Mouse (Mus musculus): ENCODE results near the gene Ano8. TPM values are rescaled to one million over a fixed set of nuclear protein-coding genes. Genes with fewer than 3 reads are reported as not detected.
"Not testable (repeated sequence)": the region's sequence is repeated elsewhere in the genome, so short reads cannot be mapped to it uniquely, and the experiment has no call there.

Gene Ano8
- 7.7 and 9.4 TPM in 2 replicates for polyA plus RNA-seq (2014; fragmentation: Nextera tagmentation; extraction: Ambion mirVana)

DNA sequence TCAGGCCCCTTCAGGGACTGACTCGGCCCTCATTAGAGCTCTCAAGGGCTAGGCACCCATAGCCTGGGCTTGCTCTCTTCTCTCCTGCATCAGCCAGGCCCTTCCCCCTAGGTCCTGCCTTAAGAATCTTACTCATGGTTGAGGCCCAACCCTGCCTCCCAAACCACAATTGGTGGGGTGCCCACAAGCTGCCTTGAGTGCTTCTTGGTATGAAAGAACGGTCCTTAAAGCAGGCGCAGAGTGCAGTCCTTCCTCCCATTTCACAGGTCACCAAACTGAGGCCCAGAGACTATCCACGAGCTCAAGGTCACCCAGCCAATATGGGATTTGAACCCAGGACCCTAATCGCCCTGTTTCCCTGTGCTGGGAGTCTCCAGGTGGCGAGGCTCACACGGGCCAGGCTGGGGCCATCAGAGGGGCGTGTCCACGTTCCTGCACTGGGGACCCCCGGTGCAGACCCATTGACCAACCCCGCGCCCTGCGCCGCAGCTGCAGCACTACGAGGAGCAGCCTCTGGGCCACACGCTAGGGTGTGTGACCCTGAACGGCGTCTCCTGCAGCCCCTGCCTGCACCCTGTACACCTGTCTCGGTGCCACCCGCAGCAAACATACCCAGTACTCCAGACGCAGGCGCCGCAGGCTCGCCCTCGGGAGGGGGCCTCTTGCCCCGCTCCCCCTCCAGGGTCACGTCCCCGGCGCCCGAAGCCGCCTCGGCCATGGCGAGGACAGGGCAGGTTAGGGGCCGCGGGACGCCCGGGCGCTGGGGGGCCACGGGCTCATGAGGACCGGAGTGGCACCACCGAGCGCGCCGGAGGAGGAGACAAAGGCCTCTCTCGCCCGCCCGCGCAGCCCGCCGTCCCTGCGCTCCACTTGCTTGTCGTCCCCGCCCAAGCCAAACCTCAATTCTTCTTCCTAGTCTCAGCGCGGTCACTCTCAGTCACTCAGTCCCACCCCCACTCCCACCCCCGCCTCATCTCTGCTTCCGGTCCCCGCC lies at the start of gene Ano8:
TSS of gene Ano8 (minus strand) at position 822 of the 994 bp plus-strand sequence.
- Histone ChIP-seq H3K4me2 (ENCODE audit: low read length) (peak within 1 kb of the TSS; percentile 80), H3K9ac (replicated peaks; ENCODE audit: low read length) (peak within 1 kb of the TSS; percentile 98), H3K27ac (replicated peaks; ENCODE audit: low read depth, low read length) (peak within 1 kb of the TSS; percentile 85), H3K4me1 (ENCODE audit: control insufficient read depth, insufficient read depth, low read length) (peaks cover 30% of the 10 kb centered on the region), H3K4me3 (replicated peaks; ENCODE audit: low read depth, low read length) (peak within 1 kb of the TSS; percentile 94), H3K36me3 (ENCODE audit: control insufficient read depth, insufficient read depth, low read length) (peaks cover 40% of the 10 kb centered on the region), H3K27me3 (ENCODE audit: control insufficient read depth, insufficient read depth, low read length) (no peaks in the 10 kb centered on the region), H3K9me3 (ENCODE audit: control insufficient read depth, low read length) (no peaks in the 10 kb centered on the region)
- ATAC-seq (ENCODE audit: low FRiP score, low TSS enrichment) (peak; percentile 77), DNase-seq (peak; percentile 93)
- 5% methylated on average over 58 of the region's 58 CpGs for WGBS

DNA sequence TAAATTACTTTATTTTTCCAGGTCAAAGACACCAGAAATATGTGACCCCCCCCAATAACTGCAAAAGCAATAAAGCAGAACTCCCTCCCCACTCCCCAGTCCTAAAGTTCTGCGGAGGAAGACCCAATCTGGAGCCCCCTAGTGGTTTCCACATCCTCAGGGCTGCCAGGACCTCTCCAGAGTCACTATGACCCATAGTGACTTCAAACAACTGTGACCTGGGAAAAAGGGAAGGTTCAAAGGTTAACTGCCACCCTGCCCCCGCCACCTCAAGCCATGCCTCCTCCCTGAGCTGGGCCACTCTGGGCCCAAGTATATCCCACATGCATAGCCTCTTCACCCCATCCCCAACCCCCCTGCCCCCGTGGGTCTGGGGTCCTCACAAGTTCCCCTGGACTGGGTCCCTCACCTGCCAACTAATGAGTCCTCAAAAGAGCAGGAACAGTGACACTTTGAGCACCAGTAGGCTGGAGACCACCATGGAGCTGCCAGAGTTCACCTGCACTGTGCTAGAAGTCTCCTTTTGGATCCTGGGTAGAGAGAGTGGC lies 48.6 kb upstream of the Ano8 start:
- no peaks in the 10 kb centered on the region for H3K36me3 ChIP-seq (ENCODE audit: control insufficient read depth, insufficient read depth, low read length)
- no peak overlapping the region for H3K4me2 ChIP-seq (ENCODE audit: low read length)
- ATAC-seq (ENCODE audit: low FRiP score, low TSS enrichment), result no peak
- H3K4me1 ChIP-seq (ENCODE audit: control insufficient read depth, insufficient read depth, low read length), result no peaks in the 10 kb centered on the region
- 46% methylated on average over 3 of the region's 3 CpGs for WGBS
- H3K9ac ChIP-seq (replicated peaks; ENCODE audit: low read length), result no peak overlapping the region
- H3K27ac ChIP-seq (replicated peaks; ENCODE audit: low read depth, low read length), result no peak overlapping the region
- no peak for DNase-seq
- no peak overlapping the region for H3K4me3 ChIP-seq (replicated peaks; ENCODE audit: low read depth, low read length)
- no peaks in the 10 kb centered on the region for H3K9me3 ChIP-seq (ENCODE audit: control insufficient read depth, low read length)
- peaks cover 15% of the 10 kb centered on the region for H3K27me3 ChIP-seq (ENCODE audit: control insufficient read depth, insufficient read depth, low read length)

DNA sequence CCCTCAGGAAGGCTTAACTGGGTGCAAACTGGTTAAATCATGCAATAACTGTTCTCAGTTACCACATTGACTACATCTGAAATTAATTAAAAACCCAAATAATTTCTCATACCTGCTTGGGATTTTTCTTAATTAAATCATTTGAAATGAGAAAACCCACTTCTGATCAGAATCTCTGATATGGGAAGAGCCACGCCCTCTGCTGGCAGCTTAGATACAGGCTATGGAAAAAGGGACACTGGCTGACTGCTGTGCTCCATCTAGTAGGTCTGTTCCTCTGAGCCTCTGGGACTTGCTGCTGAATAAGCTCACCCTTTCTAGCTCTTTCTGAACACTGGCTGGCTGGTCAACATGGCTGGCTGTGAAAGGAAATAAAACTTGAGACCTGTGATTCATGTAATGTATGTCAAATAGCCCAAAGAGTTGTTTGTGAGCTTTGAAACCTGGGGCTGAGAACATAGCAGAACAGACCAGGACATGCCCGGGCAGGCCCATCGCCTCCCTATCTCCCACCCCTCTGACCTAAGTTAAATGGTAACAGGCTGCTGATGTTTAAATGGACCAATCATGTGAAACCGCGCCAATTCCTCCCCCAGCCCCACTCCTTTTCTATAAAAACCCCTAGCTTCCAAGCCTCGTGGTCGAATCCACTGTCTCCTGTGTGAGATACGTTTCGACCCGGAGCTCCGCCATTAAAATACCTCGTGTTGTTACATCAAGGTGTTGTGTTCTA lies 45.1 kb upstream of the Ano8 start:
- H3K36me3 ChIP-seq (ENCODE audit: control insufficient read depth, insufficient read depth, low read length); H3K9ac ChIP-seq (replicated peaks; ENCODE audit: low read length); H3K4me2 ChIP-seq (ENCODE audit: low read length); H3K4me1 ChIP-seq (ENCODE audit: control insufficient read depth, insufficient read depth, low read length); H3K27ac ChIP-seq (replicated peaks; ENCODE audit: low read depth, low read length); H3K4me3 ChIP-seq (replicated peaks; ENCODE audit: low read depth, low read length); ATAC-seq (ENCODE audit: low FRiP score, low TSS enrichment); H3K9me3 ChIP-seq (ENCODE audit: control insufficient read depth, low read length): not testable (repeated sequence)
- DNase-seq, result peak; percentile 61
- 78% methylated on average over 5 of the region's 12 CpGs for WGBS
- H3K27me3 ChIP-seq (ENCODE audit: control insufficient read depth, insufficient read depth, low read length), result peaks cover 13% of the 10 kb centered on the region

DNA sequence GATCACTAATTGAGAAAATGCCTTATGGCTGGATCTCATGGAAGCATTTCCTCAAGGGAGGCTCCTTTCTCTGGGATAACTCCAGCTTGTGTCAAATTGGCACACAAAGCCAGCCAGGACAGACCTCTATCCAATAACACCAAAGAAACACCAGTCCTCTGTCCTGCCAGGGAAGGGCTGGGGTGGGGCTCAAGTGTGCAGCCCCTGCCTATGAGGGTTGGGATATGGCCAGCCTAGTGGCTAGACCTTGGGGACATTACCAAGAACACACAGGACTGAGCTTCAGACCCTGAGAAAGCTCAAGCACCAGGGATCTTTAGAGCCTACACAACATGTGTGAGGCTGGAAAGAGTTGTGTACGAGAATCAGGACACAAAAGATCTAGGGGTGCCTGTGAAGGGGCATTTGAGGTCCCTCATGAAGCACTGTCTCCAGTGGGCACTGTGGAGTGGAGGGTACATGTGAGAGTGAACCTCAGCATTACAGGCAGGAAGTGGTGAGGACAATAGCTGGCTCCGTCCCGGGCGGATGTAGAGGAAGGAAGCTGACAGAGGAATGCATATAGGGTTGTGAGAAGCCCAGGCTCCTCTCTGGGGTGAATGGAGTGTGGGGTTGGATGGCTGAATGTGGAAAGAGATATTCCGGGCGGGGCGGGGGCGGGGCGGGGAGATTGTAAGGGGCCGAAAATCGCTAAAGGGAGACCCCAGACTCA lies 42.8 kb upstream of the Ano8 start:
- H3K9ac ChIP-seq (replicated peaks; ENCODE audit: low read length), result no peak overlapping the region
- H3K4me1 ChIP-seq (ENCODE audit: control insufficient read depth, insufficient read depth, low read length), result no peaks in the 10 kb centered on the region
- H3K27ac ChIP-seq (replicated peaks; ENCODE audit: low read depth, low read length), result 0 out of 2 replicates have a peak overlapping the region, but pooled peaks have one; percentile 28
- no peak for ATAC-seq (ENCODE audit: low FRiP score, low TSS enrichment)
- WGBS, result 87% methylated on average over 11 of the region's 11 CpGs
- H3K4me3 ChIP-seq (replicated peaks; ENCODE audit: low read depth, low read length), result no peak overlapping the region
- no peaks in the 10 kb centered on the region for H3K36me3 ChIP-seq (ENCODE audit: control insufficient read depth, insufficient read depth, low read length)
- H3K4me2 ChIP-seq (ENCODE audit: low read length), result no peak overlapping the region
- H3K9me3 ChIP-seq (ENCODE audit: control insufficient read depth, low read length), result no peaks in the 10 kb centered on the region
- H3K27me3 ChIP-seq (ENCODE audit: control insufficient read depth, insufficient read depth, low read length), result peaks cover 25% of the 10 kb centered on the region
- DNase-seq, result no peak

DNA sequence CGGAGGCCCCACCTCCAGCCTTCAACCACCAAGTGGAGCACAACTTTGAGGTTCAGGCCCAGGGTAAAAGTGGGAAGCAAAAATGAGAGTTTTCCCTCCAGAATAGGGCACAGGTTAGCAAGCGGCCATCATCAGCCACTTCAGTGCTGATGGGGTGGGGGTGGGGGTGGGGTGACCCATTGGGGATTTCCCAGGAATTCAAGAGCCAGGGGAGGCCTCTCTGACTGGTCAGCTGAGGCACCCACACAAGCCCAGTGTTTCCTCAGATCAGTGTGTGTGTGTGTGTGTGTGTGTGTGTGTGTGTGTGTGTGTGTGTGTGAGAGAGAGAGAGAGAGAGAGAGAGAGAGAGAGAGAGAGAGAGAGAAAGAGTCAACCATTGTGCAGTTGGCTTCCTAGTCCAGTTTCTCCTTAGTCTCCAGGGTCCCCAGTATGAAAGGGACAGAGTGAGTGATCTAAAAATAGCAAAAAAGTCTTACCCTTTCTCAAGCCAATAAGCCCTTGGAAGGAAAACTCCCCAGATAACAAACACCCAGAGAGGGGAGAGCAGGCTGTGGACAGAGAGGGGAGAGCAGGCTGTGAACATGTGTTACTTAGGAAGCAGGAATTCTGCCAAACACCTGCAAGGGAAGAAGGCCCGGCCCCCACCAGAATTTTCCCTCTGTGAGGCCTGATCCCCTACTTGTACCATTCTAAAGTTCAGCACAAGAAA lies 41.6 kb upstream of the Ano8 start:
- peaks cover 25% of the 10 kb centered on the region for H3K27me3 ChIP-seq (ENCODE audit: control insufficient read depth, insufficient read depth, low read length)
- H3K4me3 ChIP-seq (replicated peaks; ENCODE audit: low read depth, low read length), result no peak overlapping the region
- no peak for ATAC-seq (ENCODE audit: low FRiP score, low TSS enrichment)
- H3K36me3 ChIP-seq (ENCODE audit: control insufficient read depth, insufficient read depth, low read length), result no peaks in the 10 kb centered on the region
- no peak overlapping the region for H3K4me2 ChIP-seq (ENCODE audit: low read length)
- H3K9me3 ChIP-seq (ENCODE audit: control insufficient read depth, low read length), result no peaks in the 10 kb centered on the region
- WGBS, result 37% methylated on average over 3 of the region's 3 CpGs
- no peaks in the 10 kb centered on the region for H3K4me1 ChIP-seq (ENCODE audit: control insufficient read depth, insufficient read depth, low read length)
- H3K27ac ChIP-seq (replicated peaks; ENCODE audit: low read depth, low read length), result no peak overlapping the region
- no peak overlapping the region for H3K9ac ChIP-seq (replicated peaks; ENCODE audit: low read length)
- no peak for DNase-seq

DNA sequence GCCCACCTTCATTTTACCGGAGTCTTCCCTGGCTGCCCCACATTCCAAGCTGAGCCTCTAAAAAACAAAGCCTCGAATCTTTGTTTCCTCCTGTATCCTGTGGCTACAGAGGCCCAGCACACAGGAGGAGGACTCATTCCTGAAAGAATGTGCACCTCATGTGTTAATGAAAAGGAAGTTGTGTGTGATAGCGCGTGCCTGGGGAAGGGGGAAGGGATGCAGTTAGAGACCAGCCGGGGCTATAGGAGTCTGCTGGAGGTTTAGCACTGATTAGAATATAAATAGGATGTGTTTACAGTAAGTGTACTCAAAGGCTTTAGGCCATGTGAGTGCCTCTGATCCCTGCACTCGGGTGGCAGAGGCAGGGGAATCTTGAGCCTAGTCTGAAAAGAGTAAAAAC lies 40.5 kb upstream of the Ano8 start:
- Histone ChIP-seq H3K9ac (replicated peaks; ENCODE audit: low read length) (no peak overlapping the region), H3K4me1 (ENCODE audit: control insufficient read depth, insufficient read depth, low read length) (no peaks in the 10 kb centered on the region), H3K9me3 (ENCODE audit: control insufficient read depth, low read length) (no peaks in the 10 kb centered on the region), H3K4me3 (replicated peaks; ENCODE audit: low read depth, low read length) (no peak overlapping the region), H3K27ac (replicated peaks; ENCODE audit: low read depth, low read length) (no peak overlapping the region), H3K4me2 (ENCODE audit: low read length) (no peak overlapping the region), H3K36me3 (ENCODE audit: control insufficient read depth, insufficient read depth, low read length) (no peaks in the 10 kb centered on the region), H3K27me3 (ENCODE audit: control insufficient read depth, insufficient read depth, low read length) (peaks cover 25% of the 10 kb centered on the region)
- no peak for ATAC-seq (ENCODE audit: low FRiP score, low TSS enrichment)
- DNase-seq, result no peak
- whole genome bisulfite sequencing, result 8% methylated on average over 6 of the region's 6 CpGs

DNA sequence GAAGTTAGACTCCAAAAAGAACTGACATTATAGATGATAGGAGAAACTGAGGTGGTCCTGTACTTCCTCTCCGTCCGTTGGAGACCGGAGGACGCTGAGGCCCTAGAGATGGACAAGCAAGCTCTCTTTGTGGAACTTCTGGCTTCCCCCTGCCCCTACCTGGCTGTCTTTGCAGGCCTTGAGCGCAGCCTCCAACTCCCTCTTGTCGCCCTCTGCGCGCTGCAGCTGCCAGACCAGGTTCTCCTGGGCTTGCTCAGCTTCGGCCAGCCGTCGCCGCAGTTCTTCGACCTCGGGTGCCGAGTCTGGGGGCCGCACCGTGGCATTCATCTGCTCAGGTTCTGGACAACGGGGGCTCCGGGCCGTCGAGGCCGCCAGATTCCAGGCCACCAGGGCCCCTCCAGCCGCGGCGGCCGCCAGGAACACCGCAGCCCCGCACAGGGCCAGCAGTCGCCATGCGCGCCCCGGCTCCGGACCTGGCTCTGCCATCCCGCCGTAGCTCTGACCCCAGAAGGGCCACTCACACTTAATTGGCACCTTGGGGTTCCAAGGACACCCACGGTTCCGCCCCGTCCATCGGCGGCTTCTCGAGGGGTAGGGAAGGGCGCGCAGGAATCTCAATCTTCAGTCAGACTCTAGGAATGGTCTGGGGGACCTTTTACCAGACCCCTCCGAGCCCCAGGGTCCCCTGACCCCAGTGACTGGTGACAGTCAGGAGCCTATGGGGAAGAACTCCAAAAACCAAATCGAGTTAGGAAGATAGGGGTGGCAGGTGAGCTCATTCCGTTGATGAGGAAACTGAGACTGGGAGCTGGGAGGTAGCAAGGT lies 39.7 kb upstream of the Ano8 start, which contains the start of gene Ccdc194:
TSS of gene Ccdc194 (minus strand) at position 486 of the 825 bp plus-strand sequence.
- Histone ChIP-seq H3K4me2 (ENCODE audit: low read length) (no peak within 1 kb of the TSS), H3K9ac (replicated peaks; ENCODE audit: low read length) (0 out of 2 replicates have a peak within 1 kb of the TSS, but pooled peaks have one; percentile 9), H3K4me1 (ENCODE audit: control insufficient read depth, insufficient read depth, low read length) (no peaks in the 10 kb centered on the region), H3K27me3 (ENCODE audit: control insufficient read depth, insufficient read depth, low read length) (peaks cover 25% of the 10 kb centered on the region), H3K4me3 (replicated peaks; ENCODE audit: low read depth, low read length) (no peak within 1 kb of the TSS), H3K36me3 (ENCODE audit: control insufficient read depth, insufficient read depth, low read length) (no peaks in the 10 kb centered on the region), H3K9me3 (ENCODE audit: control insufficient read depth, low read length) (no peaks in the 10 kb centered on the region), H3K27ac (replicated peaks; ENCODE audit: low read depth, low read length) (no peak within 1 kb of the TSS)
- ATAC-seq (ENCODE audit: low FRiP score, low TSS enrichment) (no peak), DNase-seq (no peak)
- 6% methylated on average over 46 of the region's 46 CpGs for WGBS
